ENCODE assay signal across 7 mouse cellular contexts in genomic region chr16:8512830-8513229, GRCm38 (mm10). TPM values are rescaled to one million over a fixed set of nuclear protein-coding genes. Genes with fewer than 3 reads are reported as not detected.
DNase-seq lines count a peak whose midpoint lies in the region; ATAC-seq and TF ChIP-seq lines count a peak whose summit lies in the region.

No protein-coding gene starts in this region.

- H3K9me3 ChIP-seq in lung, postnatal 0 days (ENCODE audit: low read length): no peaks in the 10 kb centered on the region
- H3K9me3 ChIP-seq in forebrain, embryonic 14.5 days (replicated peaks; ENCODE audit: control insufficient read depth, low read length): no peaks in the 10 kb centered on the region
- H3K9me3 ChIP-seq in liver, embryonic 11.5 days (ENCODE audit: control insufficient read depth, low read length): no peaks in the 10 kb centered on the region

- TF ChIP-seq EP300 in lung, postnatal 0 days (IDR thresholded peaks at IDR 0.05): no peak

- H3K9ac ChIP-seq in lung, postnatal 0 days (replicated peaks; ENCODE audit: low read depth): no peak overlapping the region
- H3K9ac ChIP-seq in forebrain, embryonic 14.5 days (ENCODE audit: low read length): peak overlapping the region; percentile 66
- no peak overlapping the region for H3K9ac ChIP-seq in liver, embryonic 11.5 days (ENCODE audit: low read depth, low read length)

- peaks cover 6% of the 10 kb centered on the region; the same call in 1 of the 2 replicates for H3K4me1 ChIP-seq in lung, postnatal 0 days (ENCODE audit: insufficient read depth, low read depth, low read length)
- H3K4me1 ChIP-seq in forebrain, embryonic 14.5 days (ENCODE audit: control insufficient read depth, insufficient read depth, low read length): peaks cover 14% of the 10 kb centered on the region
- H3K4me1 ChIP-seq in liver, embryonic 11.5 days (replicated peaks; ENCODE audit: control insufficient read depth, insufficient read depth, low read length): peaks cover 4% of the 10 kb centered on the region; the same call in 1 of the 2 replicates

- no peaks in the 10 kb centered on the region for H3K27me3 ChIP-seq in lung, postnatal 0 days (replicated peaks; ENCODE audit: insufficient read depth, low read length)
- 0 out of 2 replicates have a peak, but pooled peaks cover 5% of the 10 kb centered on the region for H3K27me3 ChIP-seq in forebrain, embryonic 14.5 days (replicated peaks; ENCODE audit: control insufficient read depth, insufficient read depth, low read length)
- peaks cover 2% of the 10 kb centered on the region; the same call in 1 of the 2 replicates for H3K27me3 ChIP-seq in liver, embryonic 11.5 days (replicated peaks; ENCODE audit: control insufficient read depth, insufficient read depth, low read length)

- H3K4me3 ChIP-seq in lung, postnatal 0 days (ENCODE audit: low read depth, low read length): peak overlapping the region; percentile 41; the same call in 1 of the 2 replicates
- peak overlapping the region; percentile 53 for H3K4me3 ChIP-seq in forebrain, embryonic 14.5 days (ENCODE audit: low read depth, low read length)
- H3K4me3 ChIP-seq in liver, embryonic 11.5 days (ENCODE audit: low read depth, low read length): peak overlapping the region; percentile 48

- no peak for DNase-seq in lung, postnatal 0 days (ENCODE audit: low spot score)
- no peak for DNase-seq in lung, adult 18-20 months
- DNase-seq in forebrain, embryonic 14.5 days (ENCODE audit: low spot score): no peak
- DNase-seq in liver, embryonic 11.5 days (ENCODE audit: low spot score): no peak
- DNase-seq in spleen, adult 12 weeks (ENCODE audit: low spot score): no peak
- no peak for DNase-seq in ovary, postnatal 14 days (ENCODE audit: low spot score)
- DNase-seq in yolk sac, embryonic 10.5 days (ENCODE audit: low spot score): no peak

- H3K36me3 ChIP-seq in lung, postnatal 0 days (ENCODE audit: insufficient read depth, low read length): no peaks in the 10 kb centered on the region
- H3K36me3 ChIP-seq in forebrain, embryonic 14.5 days (ENCODE audit: control insufficient read depth, insufficient read depth, low read length): no peaks in the 10 kb centered on the region
- no peaks in the 10 kb centered on the region for H3K36me3 ChIP-seq in liver, embryonic 11.5 days (ENCODE audit: control insufficient read depth, insufficient read depth, low read length)

- TF ChIP-seq CTCF in lung, postnatal 0 days (IDR thresholded peaks at IDR 0.05): no peak

- ATAC-seq in lung, postnatal 0 days: peak; percentile 9
- ATAC-seq in forebrain, embryonic 14.5 days: no peak
- peak; percentile 11; the same call in 1 of the 2 replicates for ATAC-seq in liver, embryonic 11.5 days (replicated peaks; ENCODE audit: low FRiP score)

- 2% methylated on average over 5 of the region's 5 CpGs for WGBS in lung, postnatal 0 days
- WGBS in forebrain, embryonic 14.5 days: 1% methylated on average over 5 of the region's 5 CpGs
- WGBS in liver, embryonic 11.5 days: 4% methylated on average over 5 of the region's 5 CpGs

- H3K27ac ChIP-seq in lung, postnatal 0 days (ENCODE audit: low read length): no peak overlapping the region
- no peak overlapping the region for H3K27ac ChIP-seq in forebrain, embryonic 14.5 days (ENCODE audit: low read depth, low read length)
- H3K27ac ChIP-seq in liver, embryonic 11.5 days (ENCODE audit: low read depth, low read length): no peak overlapping the region

- H3K4me2 ChIP-seq in lung, postnatal 0 days (replicated peaks; ENCODE audit: low read depth, low read length): peak overlapping the region; percentile 75
- H3K4me2 ChIP-seq in forebrain, embryonic 14.5 days (ENCODE audit: low read length): peak overlapping the region; percentile 72
- H3K4me2 ChIP-seq in liver, embryonic 11.5 days: peak overlapping the region; percentile 63

RNA-seq across cellular contexts. Expression of gene Abat, which starts 0.4 kb away (rescaled TPM):
- polyA plus RNA-seq in lung, postnatal 0 days (2015; fragmentation: Nextera tagmentation; extraction: Ambion mirVana): 4.2 and 5.2 TPM in 2 replicates
- 34.9 and 36.0 TPM in 2 replicates for polyA plus RNA-seq in forebrain, embryonic 14.5 days (2014; fragmentation: Nextera tagmentation; extraction: Ambion mirVana)
- polyA plus RNA-seq in liver, embryonic 11.5 days (2014; fragmentation: Nextera tagmentation; extraction: Ambion mirVana): 25.6 and 29.2 TPM in 2 replicates

RNA-seq across cellular contexts. Expression of gene Mettl22, which starts 42.2 kb away (rescaled TPM):
- polyA plus RNA-seq in lung, postnatal 0 days (2015; fragmentation: Nextera tagmentation; extraction: Ambion mirVana): 8.6 and 11.5 TPM in 2 replicates
- 43.9 and 48.6 TPM in 2 replicates for polyA plus RNA-seq in forebrain, embryonic 14.5 days (2014; fragmentation: Nextera tagmentation; extraction: Ambion mirVana)
- polyA plus RNA-seq in liver, embryonic 11.5 days (2014; fragmentation: Nextera tagmentation; extraction: Ambion mirVana): 21.3 and 22.3 TPM in 2 replicates
